Mouse (Mus musculus) limb, embryonic 12.5 days (tissue): ENCODE measurements around the gene Gm17428. TPM values are rescaled to one million over a fixed set of nuclear protein-coding genes. Genes with fewer than 3 reads are reported as not detected.

Experiments used
- ATAC-seq: fragments of 200-750 bp; cut with Nextera tagmentation; 2 replicates; pipeline ENCODE4 v1.8.0; 2017; ENCODE audit warnings: low read depth, moderate TSS enrichment; ENCODE audit not compliant: insufficient number of reproducible peaks, insufficient read depth, low FRiP score, low TSS enrichment
- H3K27ac ChIP-seq: fragments of 300-500 bp; sonication (generic); 2 replicates; pipeline ENCODE4 v1.5.1; 2016; ENCODE audit warnings: mild to moderate bottlenecking, moderate library complexity
- H3K27me3 ChIP-seq: fragments of 300-500 bp; sonication (generic); 2 replicates; pipeline ENCODE4 v1.6.1; 2016; ENCODE audit warnings: mild to moderate bottlenecking, moderate library complexity
- H3K36me3 ChIP-seq: fragments of 300-500 bp; sonication (generic); 2 replicates; pipeline ENCODE4 v1.6.1; 2016; ENCODE audit warnings: mild to moderate bottlenecking, moderate library complexity
- H3K4me1 ChIP-seq: fragments of 300-500 bp; sonication (generic); replicated peaks from 2 replicates; pipeline ENCODE4 v1.6.1; 2016
- H3K4me2 ChIP-seq: fragments of 300-500 bp; sonication (generic); 2 replicates; pipeline ENCODE4 v1.6.1; 2016; ENCODE audit warnings: mild to moderate bottlenecking, moderate library complexity
- H3K4me3 ChIP-seq: fragments of 300-500 bp; sonication (generic); replicated peaks from 2 replicates; pipeline ENCODE4 v1.5.1; 2016; ENCODE audit warnings: mild to moderate bottlenecking
- H3K9ac ChIP-seq: fragments of 300-500 bp; sonication (generic); replicated peaks from 2 replicates; pipeline ENCODE4 v1.6.1; 2016; ENCODE audit warnings: mild to moderate bottlenecking, moderate library complexity
- H3K9me3 ChIP-seq: fragments of 300-500 bp; sonication (generic); 2 replicates; pipeline ENCODE4 v1.6.1; 2016; ENCODE audit warnings: mild to moderate bottlenecking, moderate library complexity
- WGBS: fragments of 180-500 bp; shearing (Covaris S2); methylation state at CpG from one replicate; pipeline ENCODE4 v1.1.7; 2016; 5-methylcytosine and 5-hydroxymethylcytosine counted together
- polyA plus RNA-seq: library from polyadenylated mRNA; unstranded; fragments of >200 nt; fragmentation: Nextera tagmentation; extraction: Ambion mirVana; gene quantifications from 2 replicates; pipeline ENCODE4 v1.2.1, GENCODE M21; 2016

The Gm17428 gene
- polyA plus RNA-seq, 1 experiment from 2014 or later, result not detected

- Histone ChIP-seq H3K4me3 (no peak overlapping the region), H3K4me1 (no peaks in the 10 kb centered on the region), H3K27me3 (no peaks in the 10 kb centered on the region), H3K27ac (0 out of 2 replicates have a peak overlapping the region, but pooled peaks have one; percentile 29), H3K9ac (no peak overlapping the region), H3K4me2 (no peak overlapping the region), H3K36me3 (no peaks in the 10 kb centered on the region), H3K9me3 (no peaks in the 10 kb centered on the region)
- WGBS, result 78% methylated on average over 7 of the region's 7 CpGs
- no peak for ATAC-seq
Observed at GRCm38 (mm10) chr14:55002687-55003120, 26.0 kb downstream of the Gm17428 start.

- Histone ChIP-seq H3K27me3 (no peaks in the 10 kb centered on the region), H3K36me3 (no peaks in the 10 kb centered on the region), H3K9me3 (no peaks in the 10 kb centered on the region), H3K4me3 (no peak overlapping the region), H3K4me2 (no peak overlapping the region), H3K9ac (no peak overlapping the region), H3K4me1 (no peaks in the 10 kb centered on the region), H3K27ac (no peak overlapping the region)
- 83% methylated on average over 18 of the region's 18 CpGs for WGBS
- no peak for ATAC-seq
Observed at GRCm38 (mm10) chr14:55003878-55004855, 27.4 kb downstream of the Gm17428 start.

- Histone ChIP-seq H3K27ac (no peak overlapping the region), H3K4me3 (no peak overlapping the region), H3K9me3 (no peaks in the 10 kb centered on the region), H3K4me1 (no peaks in the 10 kb centered on the region), H3K4me2 (no peak overlapping the region), H3K36me3 (no peaks in the 10 kb centered on the region), H3K9ac (no peak overlapping the region), H3K27me3 (no peaks in the 10 kb centered on the region)
- WGBS, result 79% methylated on average over 2 of the region's 2 CpGs
- no peak for ATAC-seq
Observed at GRCm38 (mm10) chr14:55005506-55005905, 28.8 kb downstream of the Gm17428 start.

GRCm38 (mm10) chr14:55005967-55006366 is 29.2 kb downstream of the Gm17428 start:
- WGBS, result 77% methylated on average over 8 of the region's 8 CpGs
- ATAC-seq, result no peak
- Histone ChIP-seq H3K4me3 (no peak overlapping the region), H3K9ac (no peak overlapping the region), H3K27me3 (no peaks in the 10 kb centered on the region), H3K27ac (no peak overlapping the region), H3K36me3 (no peaks in the 10 kb centered on the region), H3K4me2 (no peak overlapping the region), H3K4me1 (no peaks in the 10 kb centered on the region), H3K9me3 (0 out of 2 replicates have a peak, but pooled peaks cover 1% of the 10 kb centered on the region)

GRCm38 (mm10) chr14:55006541-55006940 is 29.8 kb downstream of the Gm17428 start:
- no peaks in the 10 kb centered on the region for H3K4me1 ChIP-seq
- 57% methylated on average over 3 of the region's 3 CpGs for WGBS
- H3K27ac ChIP-seq, result no peak overlapping the region
- no peaks in the 10 kb centered on the region for H3K27me3 ChIP-seq
- H3K4me3 ChIP-seq, result no peak overlapping the region
- H3K36me3 ChIP-seq, result no peaks in the 10 kb centered on the region
- 0 out of 2 replicates have a peak, but pooled peaks cover 3% of the 10 kb centered on the region for H3K9me3 ChIP-seq
- H3K4me2 ChIP-seq, result no peak overlapping the region
- ATAC-seq, result no peak
- H3K9ac ChIP-seq, result no peak overlapping the region

GRCm38 (mm10) chr14:55007120-55007908 is 30.6 kb downstream of the Gm17428 start:
- Histone ChIP-seq H3K27me3 (no peaks in the 10 kb centered on the region), H3K36me3 (no peaks in the 10 kb centered on the region), H3K4me3 (no peak overlapping the region), H3K9ac (no peak overlapping the region), H3K27ac (no peak overlapping the region), H3K4me2 (no peak overlapping the region), H3K4me1 (no peaks in the 10 kb centered on the region), H3K9me3 (0 out of 2 replicates have a peak, but pooled peaks cover 3% of the 10 kb centered on the region)
- no peak for ATAC-seq
- 89% methylated on average over 9 of the region's 9 CpGs for WGBS

- no peaks in the 10 kb centered on the region for H3K4me1 ChIP-seq
- no peaks in the 10 kb centered on the region for H3K36me3 ChIP-seq
- no peak overlapping the region for H3K4me2 ChIP-seq
- H3K9me3 ChIP-seq, result 0 out of 2 replicates have a peak, but pooled peaks cover 3% of the 10 kb centered on the region
- H3K4me3 ChIP-seq, result no peak overlapping the region
- H3K9ac ChIP-seq, result no peak overlapping the region
- no peaks in the 10 kb centered on the region for H3K27me3 ChIP-seq
- H3K27ac ChIP-seq, result no peak overlapping the region
- no peak for ATAC-seq
- 77% methylated on average over 8 of the region's 8 CpGs for WGBS
Observed at GRCm38 (mm10) chr14:55008417-55008816, 31.7 kb downstream of the Gm17428 start.

- Histone ChIP-seq H3K4me2 (no peak overlapping the region), H3K4me1 (no peaks in the 10 kb centered on the region), H3K9ac (no peak overlapping the region), H3K36me3 (no peaks in the 10 kb centered on the region), H3K27ac (no peak overlapping the region), H3K27me3 (no peaks in the 10 kb centered on the region), H3K9me3 (0 out of 2 replicates have a peak, but pooled peaks cover 3% of the 10 kb centered on the region), H3K4me3 (no peak overlapping the region)
- WGBS, result 63% methylated on average over 4 of the region's 4 CpGs
- no peak for ATAC-seq
Observed at GRCm38 (mm10) chr14:55011116-55011515, 34.4 kb downstream of the Gm17428 start.

GRCm38 (mm10) chr14:55014591-55014990 is 37.9 kb downstream of the Gm17428 start:
- WGBS, result 0% methylated on average over 27 of the region's 27 CpGs

GRCm38 (mm10) chr14:55014991-55015766 is 38.4 kb downstream of the Gm17428 start, which contains the start of gene Ngdn:
Ngdn (plus strand) TSS chr14:55015454.
- 0 out of 2 replicates have a peak, but pooled peaks cover 3% of the 10 kb centered on the region for H3K9me3 ChIP-seq
- H3K4me1 ChIP-seq, result no peaks in the 10 kb centered on the region
- WGBS, result under 1% methylated on average over 36 of the region's 36 CpGs
- H3K27ac ChIP-seq, result peak within 1 kb of the TSS; percentile 94
- peak within 1 kb of the TSS; percentile 73 for H3K4me2 ChIP-seq
- H3K27me3 ChIP-seq, result no peaks in the 10 kb centered on the region
- peak within 1 kb of the TSS; percentile 78 for H3K9ac ChIP-seq
- peak within 1 kb of the TSS; percentile 74 for H3K4me3 ChIP-seq
- ATAC-seq, result peak; percentile 95
- peaks cover 20% of the 10 kb centered on the region for H3K36me3 ChIP-seq

More at GRCm38 (mm10) chr14:55014591-55014990, 37.9 kb downstream of the Gm17428 start:
- Histone ChIP-seq H3K27me3 (no peaks in the 10 kb centered on the region), H3K36me3 (peaks cover 20% of the 10 kb centered on the region), H3K4me1 (no peaks in the 10 kb centered on the region), H3K9me3 (0 out of 2 replicates have a peak, but pooled peaks cover 3% of the 10 kb centered on the region), H3K4me3 (peak overlapping the region; percentile 44), H3K9ac (peak overlapping the region; percentile 56), H3K4me2 (peak overlapping the region; percentile 62), H3K27ac (peak overlapping the region; percentile 94)
- ATAC-seq, result peak; percentile 64
